Mouse (Mus musculus) left cerebral cortex, postnatal 14 days (tissue): ENCODE data around the gene Ppp1r14b. TPM values are rescaled to one million over a fixed set of nuclear protein-coding genes. Genes with fewer than 3 reads are reported as not detected.

ENCODE experiments used
- DNase-seq, 2 experiments: peaks; one replicate each; pipeline ENCODE4 v3.0.0; 2021 to 2022; ENCODE audit warnings: low spot score in 2 of 2, mixed read lengths in 1 of 2
- intact Hi-C: fragments of 180-260 bp; cut with DNase I; formaldehyde crosslinking; loops from one replicate; pipeline ENCODE4 v1.15.1; 2025
- long read RNA-seq, 2 experiments: library from polyadenylated mRNA; stranded (forward); transcript quantifications; one replicate each; pipeline ENCODE4 v2.0.0; 2021
- total RNA-seq, 2 experiments: library from RNA; stranded (reverse); gene quantifications; 2 replicates each; pipeline ENCODE4 v1.2.3; 2021

Ppp1r14b gene
- total RNA-seq: 10 to 100 TPM; 55.4 to 71.5 TPM
- long read RNA-seq, experiment 1, transcript Ppp1r14b-201 (4 exons, 999 nt): major isoform, 37 of 43 reads
- long read RNA-seq, experiment 1, partial matches to known transcripts: 1 of 43 reads
- long read RNA-seq, experiment 1, other reads (novel, unspliced or antisense): 0 of 43 reads
- long read RNA-seq, experiment 2, transcript Ppp1r14b-201 (4 exons, 999 nt): major isoform, 19 of 20 reads
- long read RNA-seq, experiment 2, partial matches to known transcripts: 1 of 20 reads
- long read RNA-seq, experiment 2, other reads (novel, unspliced or antisense): 0 of 20 reads

DNA sequence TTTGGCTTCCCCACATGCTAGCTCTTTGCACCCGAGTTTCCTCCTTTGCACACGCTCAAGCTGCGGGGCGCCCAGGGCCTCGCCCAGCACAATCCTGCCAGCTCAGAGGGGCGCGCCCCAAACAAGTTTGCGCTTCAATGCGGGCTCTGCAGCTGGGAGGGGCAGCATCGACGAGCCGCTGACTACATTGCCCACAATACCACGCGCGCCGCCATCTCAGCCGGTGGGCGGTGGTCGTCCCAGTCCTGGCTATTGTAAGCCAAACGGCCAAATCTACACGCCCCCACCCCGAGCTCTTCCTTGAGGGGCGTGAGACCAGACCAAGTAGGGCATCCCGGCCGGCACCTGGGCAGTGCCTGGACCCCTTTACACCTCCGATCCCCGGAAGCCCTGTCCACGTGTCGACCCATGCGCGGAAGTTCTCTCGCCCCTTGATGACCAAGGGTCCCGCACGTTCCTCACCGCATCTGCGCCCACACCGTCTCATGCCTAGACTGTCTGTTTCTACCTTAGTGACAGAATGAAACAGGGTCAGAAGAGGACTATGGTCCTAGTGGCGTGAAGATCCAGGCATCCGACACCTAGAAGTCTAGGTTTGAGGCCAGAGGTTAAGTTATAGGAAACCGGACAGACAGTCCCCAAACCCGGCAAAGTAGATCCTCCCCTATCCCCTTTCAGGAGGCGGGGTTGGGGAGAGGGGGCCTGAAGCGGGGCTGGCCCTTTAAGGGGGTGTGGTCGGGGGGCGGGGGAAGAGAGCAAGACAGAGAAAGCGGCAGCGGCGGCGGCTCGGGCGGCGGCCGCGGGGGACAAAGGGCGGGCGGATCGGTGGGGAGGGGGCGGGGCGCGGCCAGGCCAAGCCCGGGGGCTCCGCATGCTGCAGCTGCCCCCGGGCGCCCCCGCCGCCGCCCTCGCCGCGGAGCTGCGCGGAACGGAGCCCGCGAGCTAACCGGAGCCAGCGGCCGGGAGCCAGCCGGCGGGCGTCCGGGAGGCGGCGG, at the start of gene Ppp1r14b:
Gene Ppp1r14b (plus strand): TSS at position 758 of the 995 bp plus-strand sequence.
- peak; percentile 73 to 75 for DNase-seq
- intact Hi-C loops: loop anchor here (5.0 kb wide), 2 partner anchors 32 to 52 kb away; partner anchors contain the start of genes Bad, Esrra and Gpr137

DNA sequence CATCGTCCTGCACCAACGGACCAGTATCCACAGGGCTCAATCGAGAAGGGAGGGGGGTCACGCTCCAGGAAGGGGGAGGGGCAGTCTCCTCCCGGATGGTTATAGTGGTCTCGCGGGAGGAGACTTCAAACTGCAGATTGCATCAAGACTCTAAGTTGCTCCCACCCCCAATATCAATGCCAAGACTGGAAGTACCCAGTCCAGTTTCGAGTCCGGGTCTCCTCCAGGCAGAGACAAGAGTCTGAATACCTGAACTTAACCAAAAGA, 49.5 kb upstream of the Ppp1r14b start, which contains the start of gene Catsperz:
Gene Catsperz (minus strand): TSS at position 74 of the 267 bp plus-strand sequence.
- no peak for DNase-seq
- intact Hi-C loops: no loop called here

DNA sequence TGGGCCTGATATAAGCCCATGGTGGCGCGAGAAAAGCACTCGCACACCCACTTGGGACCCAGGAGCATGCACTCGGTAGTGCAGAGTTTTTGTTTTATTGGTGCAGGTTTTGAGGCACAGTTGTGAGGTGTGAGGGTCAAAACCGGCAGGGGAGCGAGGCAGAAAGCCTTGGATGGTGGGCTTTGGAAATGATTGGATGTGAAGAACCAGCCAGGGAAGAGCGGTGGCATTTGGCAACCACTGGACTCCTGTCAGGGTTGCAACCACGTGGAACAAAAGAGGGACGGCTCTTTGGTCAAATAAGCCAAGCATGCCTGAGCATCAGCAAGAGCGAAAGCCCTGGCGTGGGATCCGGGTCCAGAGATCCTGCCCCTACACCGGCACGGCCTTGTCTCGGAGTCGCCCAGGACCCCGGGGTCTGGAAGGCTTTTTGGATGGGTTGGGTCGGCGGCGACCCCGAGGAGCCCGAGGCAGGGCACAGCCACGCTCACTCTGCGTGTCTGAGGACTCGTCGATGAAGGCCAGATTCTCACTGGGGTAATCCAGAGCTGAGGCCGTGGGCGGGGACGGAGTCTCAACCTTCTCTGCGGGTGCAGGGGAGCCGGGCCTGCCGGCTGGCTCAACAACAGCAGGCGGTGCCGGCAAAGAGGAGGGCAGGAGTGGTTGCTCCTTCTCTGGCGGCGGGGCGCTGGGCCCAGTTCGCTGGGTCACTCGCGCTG, 49.0 kb upstream of the Ppp1r14b start:
- intact Hi-C loops: no loop called here
- no peak for DNase-seq

DNA sequence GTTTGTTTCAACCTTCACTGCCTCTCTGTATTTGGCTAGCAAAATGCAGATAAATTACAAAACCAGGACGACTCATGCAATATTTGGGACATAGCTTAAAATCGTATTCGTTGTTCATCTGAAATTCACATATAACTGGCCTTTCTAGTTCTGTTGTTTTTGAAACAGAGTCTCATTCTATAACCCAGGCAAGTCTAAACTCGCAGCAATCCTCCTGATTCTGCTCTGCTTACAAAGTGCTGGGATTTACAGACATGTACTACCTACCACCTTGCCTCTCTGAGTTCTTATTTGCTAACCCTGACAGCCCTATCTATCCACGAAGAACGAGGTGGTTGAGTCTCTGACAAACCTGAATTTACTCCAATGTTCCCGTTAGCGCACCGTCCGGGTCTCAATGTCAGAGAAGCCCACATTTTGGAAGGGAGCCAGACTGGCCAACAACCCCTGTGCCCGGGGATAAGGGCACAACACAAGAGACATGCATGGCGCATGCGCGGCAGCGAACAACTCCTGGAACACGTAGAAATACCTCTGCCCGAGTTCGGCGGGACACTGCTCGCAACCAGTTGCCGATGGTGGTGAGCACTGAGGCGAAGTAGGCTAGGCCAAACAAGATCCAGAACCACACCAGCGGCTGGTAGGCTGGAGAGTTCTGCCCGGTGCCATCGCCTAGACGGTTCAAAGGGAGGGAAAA, 48.1 kb upstream of the Ppp1r14b start:
- no peak for DNase-seq
- intact Hi-C loops: no loop called here

DNA sequence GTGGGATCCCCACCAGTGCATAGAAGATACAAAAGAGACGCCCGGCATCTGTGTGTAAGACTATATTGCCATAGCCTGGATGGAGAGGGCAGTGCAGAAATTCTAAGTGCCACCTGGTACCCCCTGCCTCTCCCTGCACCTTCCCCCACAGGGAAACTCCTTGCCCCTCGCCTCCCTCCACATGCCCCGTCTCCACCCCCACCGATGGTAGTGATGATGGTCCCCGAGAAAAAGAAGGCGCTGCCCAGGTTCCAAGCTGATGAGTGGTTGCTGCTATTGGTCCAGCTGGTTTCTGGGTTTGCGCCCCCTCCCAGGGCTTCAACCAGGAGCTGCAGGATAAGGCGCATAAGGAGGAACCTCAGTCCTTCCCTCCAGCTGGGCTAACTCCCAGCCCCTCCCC, 46.7 kb upstream of the Ppp1r14b start:
- intact Hi-C loops: no loop called here
- no peak for DNase-seq

DNA sequence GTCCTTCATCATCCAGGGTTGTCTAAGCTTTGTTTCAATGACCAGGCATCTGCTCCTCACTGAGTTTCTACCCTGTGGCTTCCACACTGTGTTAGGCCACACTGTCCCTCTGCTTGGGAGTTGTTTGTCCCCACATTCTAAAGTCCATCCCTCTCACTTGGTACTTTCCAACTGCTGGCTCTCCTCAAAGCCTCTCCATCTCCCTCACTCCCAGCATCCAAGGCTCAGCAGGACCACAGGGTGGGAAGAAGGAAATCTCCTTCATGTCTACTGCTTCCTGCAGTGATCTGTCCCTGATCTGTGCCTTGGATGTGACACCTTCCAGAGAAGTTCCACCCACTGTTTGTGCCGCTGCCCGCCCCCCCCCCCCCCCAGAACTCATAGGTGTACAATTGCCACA, 43.8 kb upstream of the Ppp1r14b start:
- intact Hi-C loops: loop anchor here (5.0 to 10.0 kb wide), 2 partner anchors 86 to 436 kb away; partner anchors contain the start of gene Fermt3
- no peak for DNase-seq

DNA sequence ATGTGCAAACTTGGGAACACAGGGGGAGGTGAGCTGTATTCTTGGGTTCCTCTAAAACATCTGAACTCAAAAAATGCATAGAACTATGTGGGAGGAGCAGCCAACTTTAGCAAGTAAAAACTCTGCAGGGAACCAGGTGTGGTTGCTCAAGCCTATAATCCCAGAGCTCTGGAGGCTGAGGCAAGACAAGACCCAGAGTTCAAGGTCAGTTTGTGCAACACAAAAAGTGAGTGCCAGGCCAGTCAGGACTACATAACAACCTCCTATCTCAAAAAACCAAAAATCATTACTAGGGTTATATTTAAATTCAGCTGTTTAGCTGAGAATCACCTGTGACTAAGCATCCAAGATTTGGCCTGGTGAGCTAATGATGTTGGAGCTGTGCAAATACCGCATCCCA, 42.8 kb upstream of the Ppp1r14b start:
- no peak for DNase-seq
- intact Hi-C loops: loop anchor here (5.0 to 10.0 kb wide), 2 partner anchors 85 to 437 kb away; partner anchors contain the start of gene Fermt3

DNA sequence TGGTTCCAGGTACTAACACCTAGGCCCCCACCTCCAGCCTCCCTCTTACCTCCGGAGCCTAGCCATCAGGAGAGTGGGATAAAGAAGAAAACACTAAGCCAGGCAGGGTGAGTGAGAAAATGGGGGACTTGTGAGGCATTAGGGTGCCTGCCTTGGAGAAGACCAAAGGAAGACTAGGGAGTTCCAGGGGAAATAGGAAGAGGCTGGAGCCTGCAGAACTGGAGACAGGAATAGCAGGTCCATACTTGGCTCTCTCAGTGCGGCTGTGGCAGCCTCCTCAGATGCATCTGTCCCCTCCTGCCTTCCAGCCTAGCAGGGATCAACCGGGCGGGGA, 41.7 kb upstream of the Ppp1r14b start:
- intact Hi-C loops: loop anchor here (5.0 to 10.0 kb wide), 2 partner anchors 84 to 438 kb away; partner anchors contain the start of gene Fermt3
- DNase-seq: no peak

DNA sequence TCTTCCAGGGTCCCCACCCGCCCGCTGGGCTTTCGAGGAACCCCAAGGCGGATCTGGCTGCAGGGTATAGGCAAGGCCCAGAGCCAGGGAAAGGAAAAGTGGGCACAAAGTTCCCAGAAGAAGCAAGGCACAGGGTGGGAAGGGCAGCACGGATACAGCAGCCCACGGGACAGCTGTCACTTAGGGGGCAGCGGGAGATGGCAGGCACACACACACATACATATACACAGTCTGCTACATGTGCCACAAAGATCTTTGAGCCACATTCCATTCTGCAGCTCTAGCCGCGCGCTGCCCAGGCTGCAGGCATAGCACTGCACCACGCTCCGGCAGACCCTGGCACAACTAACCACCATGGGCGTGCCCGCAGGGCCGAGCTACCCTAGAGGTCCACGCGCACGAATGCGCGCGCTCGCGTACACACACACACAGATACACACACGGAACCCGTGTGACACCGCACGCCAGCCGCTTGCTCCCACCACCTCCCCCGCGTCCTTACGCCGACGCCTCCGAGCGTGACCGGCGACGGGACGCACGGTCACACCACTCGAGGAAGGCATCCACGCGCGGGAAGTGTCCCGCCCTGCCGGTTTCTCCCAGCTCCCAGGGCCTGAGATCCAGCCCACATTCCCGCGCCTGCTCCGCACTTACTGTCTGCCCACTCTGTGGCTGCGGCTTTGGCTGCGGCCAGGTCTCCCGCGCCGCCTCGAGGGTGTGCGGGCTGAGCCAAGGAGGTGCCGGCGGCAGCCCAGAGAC, 41.2 kb upstream of the Ppp1r14b start:
- intact Hi-C loops: loop anchor here (5.0 to 10.0 kb wide), 2 partner anchors 84 to 439 kb away; partner anchors contain the start of gene Fermt3
- peak; percentile 56 to 63 for DNase-seq

DNA sequence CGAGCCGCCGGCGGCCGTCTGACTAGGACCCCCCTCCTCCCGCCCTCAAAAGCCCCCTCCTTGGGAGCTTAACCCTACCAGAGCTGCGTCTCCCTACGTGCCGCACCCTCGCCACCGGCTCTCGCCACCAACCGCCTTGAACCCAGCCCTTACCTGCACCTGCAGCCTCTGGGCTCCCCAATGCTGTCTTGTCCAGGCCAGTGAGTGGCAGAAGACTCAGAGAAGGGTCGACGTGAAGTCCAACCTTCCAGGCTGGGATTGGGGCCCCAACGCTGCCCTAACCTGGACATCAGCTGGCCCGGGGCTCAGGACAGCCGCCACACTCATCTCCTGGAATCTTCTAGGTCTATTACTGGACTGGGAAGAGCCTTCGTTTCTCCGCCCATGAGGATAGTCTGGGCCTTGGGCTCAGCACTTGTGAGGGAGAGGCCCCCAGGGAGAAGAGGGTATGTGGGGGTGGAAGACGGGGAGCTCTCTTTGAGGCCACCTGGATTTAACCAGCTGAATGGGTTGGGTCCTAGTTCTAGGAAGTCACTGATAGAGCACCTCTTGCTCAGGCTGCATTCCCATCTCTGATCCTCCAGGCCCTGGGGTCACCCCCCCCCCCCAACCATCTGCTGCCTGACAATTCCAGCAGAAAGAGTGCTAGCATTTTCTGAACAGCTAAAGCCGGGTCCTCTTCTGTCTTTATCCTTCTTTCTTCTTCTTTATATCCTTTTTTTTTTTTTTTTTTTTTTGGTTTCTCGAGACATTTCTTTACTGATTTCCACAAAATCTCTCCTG, 40.4 kb upstream of the Ppp1r14b start, which contains the start of gene Kcnk4:
Gene Kcnk4 (minus strand): TSS at position 321 of the 783 bp plus-strand sequence.
- intact Hi-C loops: loop anchor here (5.0 to 10.0 kb wide), 2 partner anchors 83 to 440 kb away; partner anchors contain the start of gene Fermt3
- DNase-seq: no peak

DNA sequence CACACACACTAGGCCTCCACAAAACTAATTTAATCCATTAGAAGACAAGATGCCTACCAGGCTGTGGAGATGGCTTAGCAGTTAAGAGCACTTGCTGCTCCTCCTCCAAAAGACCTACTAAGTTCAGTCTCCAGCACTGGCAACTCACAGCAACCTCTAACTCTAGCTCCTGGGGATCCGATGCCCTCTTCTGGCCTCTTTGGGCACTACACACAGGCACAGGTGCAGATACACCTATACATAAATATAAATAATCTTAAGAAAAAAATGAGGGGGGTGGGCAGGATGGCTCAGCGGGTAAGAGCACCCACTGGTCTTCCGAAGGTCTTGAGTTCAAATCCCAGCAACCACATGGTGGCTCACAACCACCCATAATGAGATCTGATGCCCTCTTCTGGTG, 38.5 kb upstream of the Ppp1r14b start:
- DNase-seq: no peak
- intact Hi-C loops: loop anchor here (10.0 kb wide), 1 partner anchor 441 kb away; no protein-coding TSS in a partner anchor

DNA sequence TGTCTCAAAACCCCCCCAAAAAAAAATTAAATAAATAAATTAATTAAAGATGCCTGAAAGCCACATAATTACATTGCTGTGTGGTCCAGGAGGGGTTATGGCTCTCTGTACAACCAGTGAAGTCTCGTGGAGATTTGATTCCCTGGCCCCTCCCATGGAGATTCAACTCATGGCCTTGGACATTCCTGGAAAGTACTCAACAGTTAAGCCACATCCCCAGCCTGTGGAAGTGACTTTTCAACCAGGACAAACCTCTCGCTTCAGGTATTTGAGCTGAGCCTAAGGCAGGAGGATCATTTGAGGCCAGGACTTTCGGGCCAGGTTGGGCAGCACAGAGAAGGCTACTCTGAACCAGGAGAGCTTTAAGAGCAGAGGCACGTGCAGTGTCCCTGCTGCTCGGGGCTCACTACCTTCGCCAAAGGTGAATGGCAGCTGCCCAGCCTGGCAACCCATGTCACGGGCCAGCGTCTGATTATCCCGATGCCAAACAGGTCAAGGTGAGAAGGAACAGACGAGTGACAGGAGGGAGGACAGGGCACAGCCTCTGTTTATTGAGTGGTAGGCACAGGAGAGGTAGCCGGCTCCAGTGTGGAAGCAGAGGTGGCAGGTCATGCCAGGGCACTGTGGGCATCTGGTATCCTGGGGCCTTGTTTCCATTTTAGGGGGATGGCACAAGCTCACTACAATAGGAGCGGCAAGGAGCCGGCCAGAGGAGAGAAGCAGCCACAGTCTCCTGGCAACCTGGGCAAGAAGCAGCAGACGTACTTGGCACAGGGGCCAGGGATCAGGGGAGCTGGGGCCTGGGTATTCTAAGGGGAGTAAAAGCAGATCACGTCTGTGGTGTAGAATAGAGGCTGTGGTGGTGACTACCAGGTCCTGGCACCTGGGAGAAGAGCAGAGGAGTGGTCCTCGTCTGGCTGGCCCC, 37.0 kb upstream of the Ppp1r14b start:
- DNase-seq: no peak
- intact Hi-C loops: loop anchor here (10.0 kb wide), 1 partner anchor 443 kb away; no protein-coding TSS in a partner anchor

DNA sequence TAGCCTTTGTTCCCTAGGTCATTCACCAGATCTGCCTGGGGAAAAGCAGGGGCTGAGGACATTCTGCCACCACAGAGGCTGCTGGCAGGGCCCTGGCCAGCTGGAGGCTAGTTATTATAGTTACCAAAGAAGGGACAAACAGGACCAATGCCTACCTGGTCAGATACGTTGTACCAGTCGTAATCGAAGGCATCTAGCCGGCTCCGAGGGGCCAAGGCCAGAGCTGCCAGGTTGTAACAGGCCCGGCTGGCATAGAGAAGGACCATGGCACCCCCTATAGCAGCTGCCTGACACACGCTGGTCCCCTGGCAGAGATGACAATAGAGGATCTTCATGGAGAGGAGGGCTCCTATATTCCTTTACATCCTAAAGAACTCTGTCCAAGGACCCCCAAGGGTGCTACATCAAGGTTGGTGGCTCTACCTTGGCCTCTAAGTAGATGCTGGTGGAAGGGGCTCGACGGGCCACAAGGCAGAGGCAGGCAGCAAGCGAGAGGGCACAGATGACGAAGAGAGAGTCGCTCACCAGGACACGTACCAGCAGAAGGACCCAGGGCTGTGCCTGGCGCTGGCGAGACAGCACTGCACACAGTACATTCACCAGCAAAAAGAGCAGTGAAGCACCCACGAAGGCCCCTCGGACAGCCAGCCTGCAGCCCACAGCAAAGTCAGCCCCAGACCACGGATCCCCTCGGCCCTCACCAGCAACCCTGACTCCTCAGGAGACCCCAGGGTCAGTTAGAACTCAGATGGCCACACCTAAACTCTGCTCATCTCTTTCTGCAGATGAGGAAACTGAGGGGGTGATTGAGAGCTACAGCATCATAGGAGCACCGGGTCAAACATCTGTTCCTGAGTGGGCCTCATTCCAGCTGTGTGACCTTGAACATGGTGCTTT, 35.4 kb upstream of the Ppp1r14b start:
- intact Hi-C loops: loop anchor here (5.0 to 10.0 kb wide), 2 partner anchors 38 to 445 kb away; partner anchors contain the start of gene Plcb3
- DNase-seq: no peak

DNA sequence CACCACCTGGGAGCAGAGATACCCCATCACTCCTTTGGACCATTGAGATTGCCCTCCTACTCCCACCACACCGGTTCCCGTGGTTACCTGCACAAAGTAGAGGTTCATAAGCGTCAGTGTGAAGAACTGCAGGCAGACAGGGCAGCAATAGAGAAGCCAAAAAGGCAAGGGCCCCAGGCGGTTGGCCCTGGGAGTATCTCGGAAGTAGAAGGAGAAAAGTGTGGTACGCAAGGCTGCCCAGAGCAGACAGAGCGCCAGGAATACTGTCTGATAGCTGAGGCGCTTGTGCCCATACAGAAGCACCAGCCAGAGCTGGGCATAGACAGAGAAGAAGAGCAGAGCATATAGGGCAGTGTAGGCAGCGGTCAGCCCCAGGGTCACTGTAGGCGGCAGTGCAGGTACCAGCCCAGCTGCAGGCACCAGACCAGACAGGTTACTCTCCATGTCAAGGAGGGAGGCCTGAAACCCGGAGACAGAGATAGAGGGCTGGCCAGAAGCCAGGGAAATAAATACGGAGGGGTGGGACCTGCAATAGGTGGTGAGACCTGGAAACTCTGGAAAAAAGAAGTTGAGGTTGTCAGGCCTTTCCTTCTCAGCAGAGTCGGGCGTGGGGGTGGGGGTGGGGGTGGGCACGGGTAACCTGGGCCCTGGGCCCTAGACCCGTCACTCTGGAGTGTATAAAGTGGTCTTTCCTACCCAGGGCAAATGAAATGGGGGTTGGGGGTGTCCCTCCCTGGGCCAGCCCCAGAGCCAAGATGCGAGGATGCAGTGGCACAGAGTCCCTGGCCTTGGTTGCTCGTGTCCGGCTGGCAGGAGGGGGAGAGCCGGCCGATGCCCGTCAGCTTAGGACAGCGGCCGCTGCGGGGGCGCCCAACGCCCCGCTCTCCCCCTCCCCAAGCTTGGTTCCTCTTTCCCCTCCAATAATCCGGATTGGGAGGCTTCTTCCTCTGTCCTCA, 34.1 kb upstream of the Ppp1r14b start:
- intact Hi-C loops: loop anchor here (5.0 kb wide), 1 partner anchor 37 kb away; the partner anchor contains the start of gene Plcb3
- no peak for DNase-seq
